Mouse (Mus musculus) intestine, postnatal 0 days (tissue): ENCODE results near the gene Fbxo24. TPM values are rescaled to one million over a fixed set of nuclear protein-coding genes. Genes with fewer than 3 reads are reported as not detected.

Source experiments
- ATAC-seq: fragments of 200-750 bp; cut with Nextera tagmentation; 2 replicates; pipeline ENCODE4 v1.8.0; 2017; ENCODE audit warnings: mild to moderate bottlenecking, moderate TSS enrichment, moderate library complexity
- H3K27ac ChIP-seq: fragments of 300-500 bp; sonication (generic); 2 replicates; pipeline ENCODE4 v1.5.1; 2014; ENCODE audit warnings: mild to moderate bottlenecking, low read depth, low read length, moderate library complexity
- H3K27me3 ChIP-seq: fragments of 300-500 bp; sonication (generic); replicated peaks from 2 replicates; pipeline ENCODE4 v1.6.1; 2014; ENCODE audit warnings: low read length, mixed read lengths; ENCODE audit not compliant: control insufficient read depth, insufficient read depth
- H3K36me3 ChIP-seq: fragments of 300-500 bp; sonication (generic); 2 replicates; pipeline ENCODE4 v1.6.1; 2014; ENCODE audit warnings: mild to moderate bottlenecking, moderate library complexity; ENCODE audit not compliant: control insufficient read depth, insufficient read depth
- H3K4me1 ChIP-seq: fragments of 300-500 bp; sonication (generic); replicated peaks from 2 replicates; pipeline ENCODE4 v1.6.1; 2014; ENCODE audit warnings: antibody characterized with exemption, low read length, mixed read lengths; ENCODE audit not compliant: control insufficient read depth, insufficient read depth
- H3K4me2 ChIP-seq: fragments of 300-500 bp; sonication (generic); replicated peaks from 2 replicates; pipeline ENCODE4 v1.6.1; 2014; ENCODE audit warnings: low read depth, mild to moderate bottlenecking, moderate library complexity
- H3K4me3 ChIP-seq: fragments of 300-500 bp; sonication (generic); 2 replicates; pipeline ENCODE4 v1.5.1; 2014; ENCODE audit warnings: low read depth, low read length
- H3K9ac ChIP-seq: fragments of 300-500 bp; sonication (generic); 2 replicates; pipeline ENCODE4 v1.6.1; 2014; ENCODE audit warnings: mild to moderate bottlenecking, low read depth, low read length
- H3K9me3 ChIP-seq: fragments of 300-500 bp; sonication (generic); 2 replicates; pipeline ENCODE4 v1.6.1; 2016; ENCODE audit warnings: mixed run types; ENCODE audit not compliant: control insufficient read depth
- CTCF ChIP-seq: sonication (generic); IDR thresholded peaks from 2 replicates; pipeline ENCODE4 v1.5.1; 2016; ENCODE audit warnings: low read depth, mild to moderate bottlenecking, control low read depth, antibody characterized with exemption, moderate library complexity
- WGBS: fragments of 180-500 bp; shearing (Covaris S2); extraction: QIAGEN DNeasy Blood & Tissue Kit; methylation state at CpG from one replicate; pipeline ENCODE4 v1.1.7; 2014; 5-methylcytosine and 5-hydroxymethylcytosine counted together
- polyA plus RNA-seq: library from polyadenylated mRNA; unstranded; fragments of >200 nt; fragmentation: Nextera tagmentation; extraction: Ambion mirVana; gene quantifications from 2 replicates; pipeline ENCODE4 v1.2.1, GENCODE M21; 2015

The Fbxo24 gene
- polyA plus RNA-seq = 0.16 and 0.25 TPM in 2 replicates

- TF ChIP-seq CTCF = peak; percentile 49
- Histone ChIP-seq H3K36me3 (peaks cover 3% of the 10 kb centered on the region), H3K27me3 (no peaks in the 10 kb centered on the region), H3K9ac (peak within 1 kb of the TSS; percentile 65), H3K4me2 (peak within 1 kb of the TSS; percentile 74), H3K4me3 (peak within 1 kb of the TSS; percentile 73), H3K27ac (peak within 1 kb of the TSS; percentile 93), H3K9me3 (no peaks in the 10 kb centered on the region), H3K4me1 (peaks cover 15% of the 10 kb centered on the region)
- peak; percentile 92 for ATAC-seq
- WGBS = under 1% methylated on average over 45 of the region's 46 CpGs
Measured at GRCm38 (mm10) chr5:137628498-137629305, at the start of gene Fbxo24, which contains the start of the genes Lrch4 and Gm20605. TSS of gene Fbxo24 (minus strand) at chr5:137629002. TSS of gene Lrch4 (plus strand) at chr5:137629121. TSS of gene Gm20605 (plus strand) at chr5:137629175.

GRCm38 (mm10) chr5:137677859-137678258 is 49.1 kb upstream of the Fbxo24 start:
- Histone ChIP-seq H3K4me1 (0 out of 2 replicates have a peak, but pooled peaks cover 5% of the 10 kb centered on the region), H3K4me3 (no peak overlapping the region), H3K9ac (no peak overlapping the region), H3K27ac (no peak overlapping the region), H3K27me3 (no peaks in the 10 kb centered on the region), H3K36me3 (no peaks in the 10 kb centered on the region), H3K9me3 (no peaks in the 10 kb centered on the region), H3K4me2 (no peak overlapping the region)
- TF ChIP-seq CTCF = no peak
- no peak for ATAC-seq
- 91% methylated on average over 8 of the region's 8 CpGs for WGBS

GRCm38 (mm10) chr5:137674786-137675185 is 46.0 kb upstream of the Fbxo24 start:
- Histone ChIP-seq H3K36me3 (no peaks in the 10 kb centered on the region), H3K9ac (no peak overlapping the region), H3K9me3 (no peaks in the 10 kb centered on the region), H3K27me3 (no peaks in the 10 kb centered on the region), H3K27ac (peak overlapping the region; percentile 57; the same call in 1 of the 2 replicates), H3K4me2 (no peak overlapping the region), H3K4me3 (no peak overlapping the region), H3K4me1 (peaks cover 10% of the 10 kb centered on the region)
- ATAC-seq = no peak
- TF ChIP-seq CTCF = no peak
- 58% methylated on average over 8 of the region's 8 CpGs for WGBS

DNA sequence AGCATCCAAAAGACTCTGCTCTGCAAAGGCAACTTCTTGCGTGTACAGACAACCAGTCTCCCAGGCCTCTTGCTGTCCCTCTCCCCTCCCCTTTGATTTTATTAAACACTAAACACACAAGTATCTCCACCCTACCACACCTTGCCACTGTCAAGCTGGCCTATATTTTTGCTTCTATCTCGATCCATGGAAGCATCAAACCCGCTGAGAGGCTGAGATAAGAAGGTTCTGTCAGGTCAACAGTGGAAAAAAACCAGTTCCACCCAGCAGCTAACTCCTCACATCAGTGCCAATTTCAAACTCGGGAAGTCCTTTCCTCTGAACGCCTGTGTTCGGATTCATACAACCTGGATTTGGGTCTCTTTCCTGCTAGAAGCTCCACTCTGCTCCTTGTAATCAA is 44.2 kb upstream of the Fbxo24 start:
- Histone ChIP-seq H3K9ac (no peak overlapping the region), H3K4me2 (no peak overlapping the region), H3K4me3 (no peak overlapping the region), H3K27me3 (no peaks in the 10 kb centered on the region), H3K27ac (peak overlapping the region; percentile 92; the same call in 1 of the 2 replicates), H3K4me1 (peaks cover 10% of the 10 kb centered on the region), H3K36me3 (no peaks in the 10 kb centered on the region), H3K9me3 (no peaks in the 10 kb centered on the region)
- TF ChIP-seq CTCF = no peak
- 54% methylated on average over 6 of the region's 6 CpGs for WGBS
- no peak for ATAC-seq

GRCm38 (mm10) chr5:137672361-137672760 is 43.6 kb upstream of the Fbxo24 start:
- Histone ChIP-seq H3K36me3 (peaks cover 4% of the 10 kb centered on the region; the same call in 1 of the 2 replicates), H3K9me3 (no peaks in the 10 kb centered on the region), H3K4me2 (peak overlapping the region; percentile 50; the same call in 1 of the 2 replicates), H3K27me3 (no peaks in the 10 kb centered on the region), H3K27ac (peak overlapping the region; percentile 92), H3K9ac (no peak overlapping the region), H3K4me1 (peaks cover 10% of the 10 kb centered on the region), H3K4me3 (no peak overlapping the region)
- 73% methylated on average over 5 of the region's 5 CpGs for WGBS
- no peak for TF ChIP-seq CTCF
- 0 out of 2 replicates have a peak, but pooled peaks have one; percentile 1 for ATAC-seq

GRCm38 (mm10) chr5:137671443-137672240 is 42.8 kb upstream of the Fbxo24 start:
- Histone ChIP-seq H3K4me3 (no peak overlapping the region), H3K27ac (peak overlapping the region; percentile 92), H3K36me3 (peaks cover 10% of the 10 kb centered on the region), H3K9me3 (no peaks in the 10 kb centered on the region), H3K27me3 (no peaks in the 10 kb centered on the region), H3K9ac (peak overlapping the region; percentile 31; the same call in 1 of the 2 replicates), H3K4me2 (peak overlapping the region; percentile 50), H3K4me1 (peaks cover 10% of the 10 kb centered on the region)
- WGBS = under 1% methylated on average over 9 of the region's 9 CpGs
- no peak; the same call in 1 of the 2 replicates for TF ChIP-seq CTCF
- ATAC-seq = peak; percentile 83
